Mouse (Mus musculus): ENCODE measurements around the gene Plekhg3.

- TF ChIP-seq CTCF (IDR thresholded peaks at IDR 0.05; ENCODE audit: low read depth, low read length) (no peak), POLR2A (IDR thresholded peaks at IDR 0.05; ENCODE audit: borderline replicate concordance, low read depth, low read length) (no peak)
These were observed 52.8 kb downstream of the Plekhg3 start for GRCm38 (mm10) chr12:76583454-76583853.

Data from bone marrow macrophage, adult 2 months (primary cell).